Mouse (Mus musculus) forebrain, postnatal 0 days (tissue): ENCODE data around the gene Snx15. TPM values are rescaled to one million over a fixed set of nuclear protein-coding genes. Genes with fewer than 3 reads are reported as not detected.
"Not testable (repeated sequence)": the region's sequence is repeated elsewhere in the genome, so short reads cannot be mapped to it uniquely, and the experiment has no call there.

Experiments
- ATAC-seq: fragments of 200-750 bp; cut with Nextera tagmentation; 2 replicates; pipeline ENCODE4 v1.8.0; 2017; ENCODE audit warnings: mild to moderate bottlenecking, moderate library complexity
- DNase-seq: peaks from one replicate; pipeline ENCODE4 v3.0.0-alpha.2; 2015
- H3K27ac ChIP-seq: fragments of 300-500 bp; sonication (generic); 2 replicates; pipeline ENCODE4 v1.5.1; 2014; ENCODE audit warnings: low read depth, mild to moderate bottlenecking, antibody characterized with exemption, low read length, moderate library complexity, mixed read lengths
- H3K27me3 ChIP-seq: fragments of 300-500 bp; sonication (generic); 2 replicates; pipeline ENCODE4 v1.6.1; 2014; ENCODE audit warnings: mild to moderate bottlenecking, low read length, mixed read lengths; ENCODE audit not compliant: insufficient read depth
- H3K36me3 ChIP-seq: fragments of 300-500 bp; sonication (generic); 2 replicates; pipeline ENCODE4 v1.6.1; 2014; ENCODE audit warnings: mild to moderate bottlenecking, moderate library complexity; ENCODE audit not compliant: insufficient read depth
- H3K4me1 ChIP-seq: fragments of 300-500 bp; sonication (generic); 2 replicates; pipeline ENCODE4 v1.6.1; 2014; ENCODE audit warnings: antibody characterized with exemption; ENCODE audit not compliant: insufficient read depth
- H3K4me2 ChIP-seq: fragments of 300-500 bp; sonication (generic); 2 replicates; pipeline ENCODE4 v1.6.1; 2014; ENCODE audit warnings: low read depth, mild to moderate bottlenecking, moderate library complexity
- H3K4me3 ChIP-seq: fragments of 300-500 bp; sonication (generic); 2 replicates; pipeline ENCODE4 v1.5.1; 2014; ENCODE audit warnings: low read depth, low read length, mixed read lengths
- H3K9ac ChIP-seq: fragments of 300-500 bp; sonication (generic); 2 replicates; pipeline ENCODE4 v1.6.1; 2014; ENCODE audit warnings: mild to moderate bottlenecking
- H3K9me3 ChIP-seq: fragments of 300-500 bp; sonication (generic); 2 replicates; pipeline ENCODE4 v1.6.1; 2016; ENCODE audit warnings: low read length
- CTCF ChIP-seq: sonication (generic); IDR thresholded peaks from 2 replicates; pipeline ENCODE4 v1.5.1; 2016; ENCODE audit warnings: antibody characterized with exemption, control low read depth, low read depth
- WGBS: fragments of 180-500 bp; shearing (Covaris S2); extraction: QIAGEN DNeasy Blood & Tissue Kit; methylation state at CpG from one replicate; pipeline ENCODE4 v1.1.7; 2014; 5-methylcytosine and 5-hydroxymethylcytosine counted together
- polyA plus RNA-seq: library from polyadenylated mRNA; unstranded; fragments of >200 nt; fragmentation: Nextera tagmentation; extraction: Ambion mirVana; gene quantifications from 2 replicates; pipeline ENCODE4 v1.2.1, GENCODE M21; 2015
- total RNA-seq: library from RNA; depleted of rRNA; stranded (reverse); fragments of >200 nt; gene quantifications from 2 replicates; pipeline ENCODE4 v1.2.3, GENCODE M21; 2014

The Snx15 gene
- total and polyA plus RNA-seq, 2 experiments from 2014 or later, result 57.0 to 58.0 TPM

DNA sequence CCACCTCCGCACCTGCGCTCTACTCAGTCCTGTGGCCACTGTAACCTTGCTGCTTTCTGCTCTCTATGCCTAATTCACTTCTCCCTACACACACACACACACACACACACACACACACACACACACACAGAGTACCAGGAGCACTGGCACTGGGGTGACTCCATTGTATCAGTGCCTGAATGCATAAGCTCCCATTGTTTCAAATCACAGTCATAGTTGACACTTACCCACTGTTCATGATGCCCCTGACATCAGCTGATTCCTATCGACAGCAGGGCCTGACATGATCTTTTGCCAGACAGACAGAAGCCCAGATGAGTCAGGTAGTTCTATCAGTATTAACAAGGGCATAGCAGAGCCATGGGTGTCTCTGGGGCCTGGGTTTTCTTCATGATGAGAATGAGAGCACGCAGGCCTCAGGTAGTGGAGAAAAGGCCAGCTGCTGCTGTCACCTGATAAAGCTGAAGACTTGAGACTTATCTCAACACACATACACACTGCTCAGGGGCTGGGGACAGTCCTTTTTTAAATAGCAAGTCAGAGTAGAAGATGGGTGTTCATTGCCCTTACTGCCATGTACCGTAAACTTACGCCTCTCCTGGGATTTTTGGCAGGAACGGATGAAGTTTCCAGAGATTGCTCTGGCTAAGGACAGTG, 4.2 kb upstream of the Snx15 start:
- H3K36me3 ChIP-seq, result peaks cover 32% of the 10 kb centered on the region
- ATAC-seq, result no peak
- H3K27me3 ChIP-seq, result no peaks in the 10 kb centered on the region
- H3K27ac ChIP-seq, result no peak overlapping the region
- no peaks in the 10 kb centered on the region; the same call in 1 of the 2 replicates for H3K4me1 ChIP-seq
- no peaks in the 10 kb centered on the region for H3K9me3 ChIP-seq
- no peak overlapping the region for H3K9ac ChIP-seq
- H3K4me3 ChIP-seq, result no peak overlapping the region
- no peak for TF ChIP-seq CTCF
- 84% methylated on average over 7 of the region's 7 CpGs for WGBS
- H3K4me2 ChIP-seq, result no peak overlapping the region
- no peak for DNase-seq

DNA sequence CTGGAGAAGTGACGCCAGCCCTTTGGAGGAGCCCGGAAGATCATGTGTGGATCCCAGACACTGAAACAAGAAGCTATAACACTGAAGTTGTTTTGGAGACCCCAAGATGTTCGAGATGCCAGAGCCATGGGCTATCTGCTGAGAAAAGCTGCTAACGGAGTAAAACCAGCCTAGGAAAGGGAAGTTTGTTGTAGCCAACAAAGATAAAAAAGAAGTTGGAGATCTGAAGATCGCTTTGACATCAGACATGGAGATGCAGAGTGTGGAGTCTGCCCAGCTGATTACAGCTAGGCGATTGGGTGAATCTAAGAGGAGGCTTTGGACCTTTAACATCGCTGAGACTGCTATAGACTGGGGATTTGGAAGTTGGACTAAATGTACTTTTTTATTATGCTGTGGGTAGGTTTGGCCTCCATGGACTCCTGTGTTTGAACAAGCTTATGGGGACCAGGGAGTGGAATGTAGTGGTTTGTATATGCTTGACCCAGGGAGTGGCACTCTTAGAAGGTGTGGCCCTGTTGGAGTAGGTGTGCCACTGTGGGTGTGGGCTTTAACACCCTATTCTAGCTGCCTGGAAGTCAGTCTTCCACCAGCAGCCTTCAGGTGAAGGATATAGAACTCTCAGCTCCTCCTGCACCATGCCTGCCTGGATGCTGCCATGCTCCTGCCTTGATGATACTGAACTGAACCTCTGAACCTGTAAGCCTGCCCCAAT, 2.5 kb upstream of the Snx15 start:
- H3K36me3 ChIP-seq, result peaks cover 18% of the 10 kb centered on the region
- ATAC-seq, H3K9ac ChIP-seq, H3K9me3 ChIP-seq, H3K4me2 ChIP-seq, DNase-seq, H3K27me3 ChIP-seq, H3K4me3 ChIP-seq, H3K4me1 ChIP-seq, H3K27ac ChIP-seq: not testable (repeated sequence)
- WGBS, result 81% methylated on average over 7 of the region's 7 CpGs

DNA sequence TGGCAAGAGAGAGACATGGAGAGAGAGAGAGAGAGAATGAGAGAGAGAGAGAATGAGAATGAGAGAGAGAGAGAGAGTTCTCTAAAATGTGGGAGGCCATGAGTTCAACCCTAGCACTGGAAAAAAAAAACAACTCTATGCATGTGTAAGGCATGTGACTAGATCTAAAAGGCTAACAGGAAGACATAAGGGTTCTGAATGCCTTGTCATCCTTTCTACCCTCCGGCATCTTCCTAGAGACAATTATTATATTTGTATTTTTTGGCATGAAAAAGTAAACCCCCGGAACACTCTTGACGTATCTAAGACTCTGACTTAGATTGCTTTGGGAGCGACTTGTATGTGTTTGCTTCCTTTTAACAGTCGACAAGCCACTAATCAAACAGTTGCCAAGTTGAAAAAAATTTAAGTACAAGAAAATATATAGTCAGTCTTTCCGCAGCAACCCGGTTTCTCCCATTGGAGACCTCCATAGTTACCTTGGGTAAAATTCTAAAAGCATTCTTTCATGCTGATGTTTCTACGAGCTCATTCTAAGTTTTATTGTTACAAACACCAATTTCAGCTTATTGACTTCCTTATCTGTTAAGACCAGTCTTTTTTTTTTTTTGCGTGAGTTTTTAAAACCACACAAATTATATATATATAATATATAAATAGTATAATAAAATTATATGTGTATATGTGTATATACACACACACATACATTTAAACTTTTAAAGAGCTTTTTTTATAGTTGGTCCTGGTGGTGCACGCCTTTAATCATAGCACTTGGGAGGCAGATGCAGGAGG, 1.1 kb downstream of the Snx15 start:
- H3K9ac ChIP-seq, result no peak overlapping the region
- no peak for ATAC-seq
- H3K4me1 ChIP-seq, result no peaks in the 10 kb centered on the region; the same call in 1 of the 2 replicates
- no peak for DNase-seq
- no peaks in the 10 kb centered on the region for H3K27me3 ChIP-seq
- H3K4me3 ChIP-seq, result peak overlapping the region; percentile 51
- peak overlapping the region; percentile 65 for H3K4me2 ChIP-seq
- WGBS, result 74% methylated on average over 10 of the region's 10 CpGs
- H3K9me3 ChIP-seq, result no peaks in the 10 kb centered on the region
- no peak overlapping the region for H3K27ac ChIP-seq
- H3K36me3 ChIP-seq, result no peaks in the 10 kb centered on the region
- no peak for TF ChIP-seq CTCF

DNA sequence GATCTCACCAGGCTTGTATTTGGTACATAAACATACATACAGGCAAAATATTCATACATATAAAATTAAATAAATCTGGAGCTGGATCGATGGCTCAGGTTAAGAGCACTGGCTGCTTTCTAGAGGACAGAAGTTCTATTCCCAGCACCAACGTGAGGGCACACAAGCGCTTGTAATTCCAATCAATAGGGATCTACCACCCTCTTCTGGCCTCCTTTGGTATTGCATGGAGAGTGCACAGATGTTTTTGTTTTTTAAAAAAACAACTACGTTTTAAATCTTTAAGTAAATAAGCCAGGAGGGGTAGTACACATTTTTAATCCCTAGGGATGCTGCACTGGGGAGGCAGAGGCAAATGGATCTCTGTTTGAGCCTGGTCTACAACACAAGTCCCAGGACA, 1.8 kb downstream of the Snx15 start:
- Histone ChIP-seq H3K36me3 (peaks cover 4% of the 10 kb centered on the region; the same call in 1 of the 2 replicates), H3K4me3 (no peak overlapping the region), H3K27ac (no peak overlapping the region), H3K9ac (no peak overlapping the region), H3K27me3 (no peaks in the 10 kb centered on the region), H3K4me2 (no peak overlapping the region), H3K9me3 (no peaks in the 10 kb centered on the region), H3K4me1 (no peaks in the 10 kb centered on the region; the same call in 1 of the 2 replicates)
- ATAC-seq (no peak), DNase-seq (peak; percentile 61)
- peak; percentile 71 for TF ChIP-seq CTCF
- WGBS, result 24% methylated on average over 4 of the region's 4 CpGs

DNA sequence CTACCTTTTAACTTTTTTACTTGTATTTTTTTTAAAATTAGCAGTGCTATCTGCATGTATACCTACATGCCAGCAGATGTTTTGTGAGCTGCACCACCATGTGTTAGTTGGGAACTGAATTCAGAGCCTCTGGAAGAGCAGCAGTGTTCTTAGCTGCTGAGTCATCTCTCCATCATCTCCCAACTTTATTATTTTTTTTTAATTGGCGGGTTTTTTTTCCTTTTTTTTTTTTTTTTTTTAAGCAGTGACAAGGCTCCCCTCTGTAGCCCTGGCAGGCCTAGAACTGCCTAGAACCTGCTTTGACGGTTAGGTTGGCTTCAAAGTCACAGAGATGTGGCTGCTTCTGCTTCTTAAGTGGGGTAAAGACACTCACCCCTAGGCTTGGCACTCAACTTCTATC, 3.2 kb downstream of the Snx15 start:
- 71% methylated on average over 2 of the region's 2 CpGs for WGBS
- no peak overlapping the region for H3K4me3 ChIP-seq

DNA sequence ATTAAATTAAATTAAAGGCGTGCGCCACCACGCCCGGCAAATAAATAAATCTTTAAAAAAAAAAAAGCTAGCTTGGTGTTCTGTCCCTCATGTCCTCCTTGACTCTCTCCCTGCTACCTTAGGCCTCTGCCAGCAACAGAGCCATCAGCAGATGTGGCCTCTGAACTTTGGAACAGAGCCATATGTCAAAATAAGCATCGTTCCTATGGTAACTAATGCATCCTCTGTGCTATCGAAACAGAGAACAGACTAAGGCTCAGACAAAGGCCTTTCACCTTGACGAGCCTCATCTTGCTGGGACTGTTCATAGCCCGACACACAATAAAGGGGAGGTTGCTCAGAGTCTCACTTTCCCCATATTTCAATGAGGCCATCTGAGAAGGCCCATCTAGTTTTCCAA, 4.8 kb downstream of the Snx15 start:
- WGBS, result 63% methylated on average over 8 of the region's 8 CpGs
- no peak for ATAC-seq

More for the DNA sequence above, 3.2 kb downstream of the Snx15 start:
- TF ChIP-seq CTCF, result no peak
- H3K4me2 ChIP-seq, result no peak overlapping the region
- DNase-seq (no peak), ATAC-seq (no peak)
- no peak overlapping the region for H3K27ac ChIP-seq
- H3K4me1 ChIP-seq, result no peaks in the 10 kb centered on the region; the same call in 1 of the 2 replicates
- H3K9me3 ChIP-seq, result no peaks in the 10 kb centered on the region
- no peak overlapping the region for H3K9ac ChIP-seq
- no peaks in the 10 kb centered on the region for H3K27me3 ChIP-seq
- peaks cover 12% of the 10 kb centered on the region for H3K36me3 ChIP-seq

More for the DNA sequence above, 4.8 kb downstream of the Snx15 start:
- H3K9ac ChIP-seq, result no peak overlapping the region
- H3K36me3 ChIP-seq, result peaks cover 12% of the 10 kb centered on the region
- TF ChIP-seq CTCF, result no peak
- no peak overlapping the region for H3K4me3 ChIP-seq
- H3K4me2 ChIP-seq, result no peak overlapping the region
- H3K4me1 ChIP-seq, result peaks cover 8% of the 10 kb centered on the region; the same call in 1 of the 2 replicates
- no peaks in the 10 kb centered on the region for H3K27me3 ChIP-seq
- no peak overlapping the region for H3K27ac ChIP-seq
- no peak for DNase-seq
- H3K9me3 ChIP-seq, result no peaks in the 10 kb centered on the region
